Mouse (Mus musculus): Measurements from ENCODE around the gene Hoxa6.

Gene Hoxa6

DNA sequence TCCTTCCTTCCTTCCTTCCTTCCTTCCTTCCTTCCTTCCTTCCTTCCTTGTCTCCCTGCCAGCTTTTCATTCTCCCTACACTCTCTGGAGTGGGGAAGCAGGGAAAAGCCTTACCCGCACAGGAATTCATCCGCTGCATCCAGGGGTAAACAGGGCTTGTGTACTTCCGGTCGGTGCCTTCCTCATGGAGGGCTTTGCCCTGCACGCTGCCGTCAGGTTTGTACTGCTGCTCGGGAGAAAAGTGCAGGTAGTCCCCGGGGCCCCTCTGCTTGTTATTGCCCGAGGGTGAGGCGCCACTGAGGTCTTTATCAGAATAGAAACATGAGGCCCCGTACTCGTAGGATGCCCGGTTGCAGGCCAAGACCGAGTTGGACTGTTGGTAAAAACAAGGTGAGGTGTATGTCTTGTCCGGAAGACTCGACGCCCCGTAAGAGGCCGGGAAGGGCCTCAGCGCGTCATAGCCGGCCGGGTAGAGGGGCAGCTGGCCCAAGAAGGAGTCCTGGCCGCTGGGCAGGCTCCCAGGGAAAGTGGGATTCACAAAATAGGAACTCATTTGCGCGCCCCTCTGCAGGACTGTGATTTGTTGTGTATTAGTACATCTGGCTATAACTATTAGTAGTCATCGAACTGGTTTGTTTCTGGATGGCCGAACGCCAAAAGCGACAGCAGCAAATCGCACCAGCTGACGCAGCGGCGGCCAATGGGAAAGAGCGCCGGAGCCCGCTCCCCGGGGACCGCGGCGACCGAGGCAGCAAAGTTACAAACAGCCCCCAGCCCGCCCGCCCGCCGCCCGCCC is at the start of gene Hoxa6:
Hoxa6 (minus strand) TSS at position 651 of the 796 bp plus-strand sequence.
- no peak for DNase-seq (ENCODE audit: extremely low spot score, low read depth, low spot score)

DNA sequence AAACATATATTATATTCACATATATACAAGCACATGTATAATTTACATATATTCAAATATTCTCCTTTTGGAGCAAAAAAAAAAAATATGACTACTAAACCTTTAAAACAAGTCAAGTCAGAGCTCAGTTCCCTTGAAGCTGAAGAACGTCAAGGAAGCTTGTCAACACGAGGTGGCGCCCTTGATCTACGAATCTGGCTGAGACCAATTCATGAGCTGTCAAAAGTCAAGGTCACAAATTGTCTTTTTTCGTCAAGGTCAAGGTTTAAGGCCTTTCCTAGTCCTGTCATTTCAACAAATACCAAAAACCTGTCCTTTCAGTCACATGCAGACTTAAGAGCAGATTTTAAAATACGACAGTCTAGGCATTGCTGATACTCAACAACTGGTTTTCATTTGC is 48.4 kb upstream of the Hoxa6 start:
- peak; percentile 96 for DNase-seq (ENCODE audit: extremely low spot score, low read depth, low spot score)

DNA sequence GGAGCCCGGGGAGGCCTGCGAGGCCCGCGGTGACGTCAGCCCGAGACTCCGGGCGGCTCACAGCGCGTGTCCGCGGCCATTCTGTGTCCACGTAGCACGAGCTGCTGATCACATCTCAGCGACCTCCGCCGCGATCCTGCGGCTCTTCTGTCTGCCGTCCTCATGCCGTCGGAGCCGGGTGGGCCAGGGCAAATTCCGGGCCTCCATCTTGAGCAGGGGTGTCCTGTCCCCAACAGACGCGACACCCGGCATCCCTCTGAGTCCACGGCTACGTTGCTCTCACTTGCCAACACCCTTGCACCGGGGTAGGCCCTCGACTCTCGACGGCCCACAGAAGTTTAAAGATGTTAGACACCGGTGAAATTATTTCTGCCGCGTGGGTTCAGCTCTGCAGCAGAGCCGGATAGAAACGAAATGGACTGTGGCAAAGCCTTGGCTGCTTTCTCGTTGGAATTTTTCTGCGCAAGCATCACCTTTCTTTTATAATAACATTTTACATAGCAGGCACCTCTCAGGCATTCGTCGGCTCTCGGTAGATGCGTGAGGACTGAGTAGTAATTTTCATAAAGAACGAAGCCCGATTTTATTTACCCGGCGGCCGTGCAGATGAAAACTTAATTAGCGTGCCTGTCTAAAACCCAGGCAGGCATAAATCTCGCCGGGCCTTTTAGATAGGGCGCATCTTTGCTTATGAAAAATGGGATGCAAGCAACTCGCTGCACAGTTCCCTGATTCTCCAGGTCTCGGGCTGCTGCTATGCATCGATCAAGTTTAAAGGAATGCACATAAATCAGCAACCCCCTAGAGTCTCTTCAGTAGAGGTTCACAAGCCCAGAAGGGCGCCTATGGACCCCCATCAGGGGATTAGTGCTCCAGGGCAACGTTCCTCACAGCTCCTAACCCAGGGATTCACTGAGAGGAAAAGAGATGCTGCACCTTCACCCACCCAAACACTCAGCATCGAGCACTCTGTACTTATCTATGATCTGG is 45.3 kb upstream of the Hoxa6 start:
- DNase-seq (ENCODE audit: extremely low spot score, low read depth, low spot score): no peak

DNA sequence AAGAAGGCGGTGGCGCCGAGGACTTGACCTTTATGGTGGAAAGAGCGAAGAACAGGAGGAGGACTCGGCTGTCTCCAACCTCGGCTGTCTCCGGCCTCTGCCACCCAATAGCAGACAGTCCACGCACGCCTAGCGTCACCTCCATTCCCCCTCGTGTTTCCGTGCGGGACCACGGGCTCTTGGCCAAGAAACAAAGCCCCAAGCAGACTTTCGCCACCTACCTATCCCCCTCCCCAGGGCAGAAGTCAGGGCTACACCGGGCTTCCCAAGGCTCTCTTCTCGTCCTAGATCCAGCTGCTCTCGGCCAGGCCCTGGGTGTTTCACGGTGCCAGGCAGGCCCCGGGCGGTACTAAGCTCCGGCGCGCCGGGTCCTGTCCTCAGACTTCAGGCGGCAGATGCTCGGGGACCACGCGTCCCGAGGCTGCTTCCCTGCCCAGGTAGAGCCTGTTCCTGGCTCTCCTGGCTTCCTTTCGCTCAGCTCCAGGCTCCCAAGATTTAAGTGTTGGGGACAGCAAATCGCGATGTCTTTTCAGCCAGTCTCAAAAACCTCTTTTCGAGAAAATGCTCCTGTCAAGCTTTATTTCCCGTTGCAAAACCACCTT is 44.4 kb upstream of the Hoxa6 start:
- DNase-seq (ENCODE audit: extremely low spot score, low read depth, low spot score): no peak

DNA sequence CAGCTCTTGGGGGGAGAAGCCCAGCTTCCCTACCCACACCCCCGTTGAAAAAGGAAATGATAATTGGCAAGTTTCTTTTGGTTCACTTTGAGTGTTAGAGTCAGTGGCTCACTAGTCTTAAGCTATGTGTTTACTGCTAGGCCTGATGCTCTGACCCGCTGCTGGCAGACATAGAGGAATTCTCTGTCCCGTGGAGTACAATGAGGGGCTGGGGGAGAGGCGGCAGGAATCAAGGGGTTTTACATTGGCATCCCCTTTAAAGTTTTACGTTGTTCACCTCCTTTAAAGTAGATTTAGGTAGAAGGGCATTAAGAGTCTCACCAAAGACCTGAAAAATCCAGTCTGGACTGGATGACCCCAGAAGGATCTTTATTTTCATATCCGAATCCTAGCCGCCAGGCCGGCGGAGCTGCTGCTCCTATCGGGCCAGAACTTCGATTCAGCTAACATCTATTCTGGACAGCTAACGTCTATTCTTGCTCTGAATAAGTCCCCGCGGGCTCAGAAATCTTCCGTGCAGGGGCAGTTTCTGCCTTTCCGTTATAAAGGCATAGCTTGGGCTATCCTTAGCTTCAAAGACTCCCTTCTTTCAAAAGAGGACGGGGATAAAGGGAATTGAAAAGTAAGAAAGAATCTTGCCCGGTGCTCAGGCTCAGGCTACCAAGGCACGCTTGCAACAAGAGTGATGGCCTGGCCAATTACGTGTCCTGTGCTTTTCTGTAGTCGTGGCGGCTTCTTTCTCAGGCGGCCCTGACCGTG is 43.7 kb upstream of the Hoxa6 start:
- DNase-seq (ENCODE audit: extremely low spot score, low read depth, low spot score): no peak

DNA sequence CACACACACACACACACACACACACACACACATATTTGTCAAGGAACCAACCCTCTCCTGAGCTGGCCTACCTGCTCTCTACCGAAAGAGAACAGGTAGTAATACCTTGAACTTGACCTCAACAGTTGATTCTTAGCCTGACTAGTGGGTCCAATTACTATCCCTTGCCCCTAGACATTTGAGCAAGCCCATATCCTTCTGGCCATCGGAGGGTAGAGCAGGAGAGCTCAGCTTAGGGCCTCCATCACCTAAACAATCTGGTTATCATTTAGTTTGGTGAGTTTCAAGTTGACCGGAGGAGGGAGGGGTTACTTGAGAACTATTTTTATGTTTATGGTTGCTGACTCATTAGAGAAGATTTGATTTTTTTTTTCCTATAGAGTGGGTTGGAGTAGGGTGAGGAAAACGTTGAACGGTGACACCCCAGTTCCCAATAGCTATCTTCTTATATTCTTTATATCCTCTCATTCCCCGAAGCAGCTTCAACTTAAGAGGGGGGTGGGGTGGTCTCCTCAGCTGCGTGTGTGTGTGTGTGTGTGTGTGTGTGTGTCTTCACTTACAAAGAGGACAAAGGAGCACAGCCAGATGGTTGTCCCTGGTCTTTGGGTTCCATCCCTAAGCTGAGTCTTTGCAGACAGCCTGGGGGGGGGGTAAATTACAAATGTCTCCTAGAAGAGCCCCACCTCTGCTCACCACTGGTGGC is 42.8 kb upstream of the Hoxa6 start:
- no peak for DNase-seq (ENCODE audit: extremely low spot score, low read depth, low spot score)

DNA sequence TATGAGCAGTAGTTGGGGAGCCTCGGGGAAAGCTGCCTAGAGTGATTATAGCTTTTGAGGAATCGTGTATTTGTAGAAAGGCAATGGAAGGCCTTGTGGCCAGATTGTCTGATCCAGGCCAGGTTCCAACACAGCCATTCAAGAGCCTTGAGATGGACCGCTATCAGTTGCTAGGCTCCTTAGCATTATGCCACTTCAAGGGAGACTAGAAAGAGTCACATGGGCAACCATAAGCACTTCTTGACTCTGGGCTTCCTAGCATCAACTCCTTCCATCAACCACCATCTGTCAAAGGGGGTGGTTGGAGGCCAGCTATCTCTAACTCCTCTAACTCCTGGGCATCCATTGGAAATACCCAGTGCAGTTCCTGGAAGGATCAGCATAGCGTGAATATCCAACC is 41.3 kb upstream of the Hoxa6 start:
- DNase-seq (ENCODE audit: extremely low spot score, low read depth, low spot score): no peak

DNA sequence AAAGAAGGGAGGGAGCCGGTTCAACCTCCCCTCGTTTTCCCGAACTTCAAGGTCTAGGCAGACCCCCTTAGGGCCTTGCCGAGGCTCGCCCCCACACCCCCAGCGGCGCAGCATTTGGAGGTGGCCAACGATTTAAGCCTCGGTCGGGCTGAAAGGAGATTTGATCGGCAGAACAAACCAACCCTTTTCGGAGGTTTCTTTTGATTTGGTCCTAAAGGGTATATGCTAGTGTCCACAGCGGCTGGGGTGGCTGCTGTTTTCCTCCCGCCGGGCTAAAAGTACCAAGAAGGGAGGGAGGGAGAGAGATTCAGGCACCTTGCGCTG is 40.9 kb upstream of the Hoxa6 start:
- DNase-seq (ENCODE audit: extremely low spot score, low read depth, low spot score): no peak

DNA sequence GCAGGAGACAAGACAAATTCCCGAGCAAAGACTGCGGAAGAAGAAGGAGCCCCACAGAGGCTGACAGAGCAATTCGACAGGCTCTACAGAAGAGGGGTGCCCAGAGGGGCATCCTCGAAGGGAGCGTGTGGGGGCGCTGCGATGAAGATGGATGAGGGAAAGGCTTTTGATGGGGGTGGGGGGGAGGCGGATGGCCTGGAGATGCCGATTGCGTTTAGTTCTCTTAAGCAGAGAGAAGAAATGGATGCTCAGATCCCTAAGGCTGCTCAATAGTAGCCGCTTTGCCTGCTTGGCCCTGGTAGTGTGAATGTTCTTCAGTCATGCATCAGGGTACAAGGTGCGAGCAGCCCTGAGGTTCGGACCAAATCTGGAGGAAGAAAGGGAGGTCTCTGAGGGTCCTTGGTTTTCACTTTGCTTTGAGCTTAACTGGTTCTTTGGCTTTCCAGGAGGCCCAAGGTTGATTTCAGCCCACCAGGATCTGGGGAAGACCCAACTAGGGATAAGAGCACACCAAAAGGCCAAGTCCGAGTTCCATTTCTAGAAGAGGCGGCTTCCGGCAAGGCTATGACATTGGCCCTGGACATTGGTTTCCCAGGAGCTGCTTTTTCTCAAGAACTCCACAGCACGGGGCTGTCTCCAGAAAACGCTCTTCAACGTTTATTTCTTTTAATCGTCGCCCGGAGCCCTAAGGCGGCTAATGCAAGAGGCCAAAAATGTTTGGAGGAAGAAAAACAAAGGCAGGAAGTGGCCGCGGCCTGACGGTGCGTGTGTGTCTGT is 40.3 kb upstream of the Hoxa6 start:
- DNase-seq (ENCODE audit: extremely low spot score, low read depth, low spot score): no peak

DNA sequence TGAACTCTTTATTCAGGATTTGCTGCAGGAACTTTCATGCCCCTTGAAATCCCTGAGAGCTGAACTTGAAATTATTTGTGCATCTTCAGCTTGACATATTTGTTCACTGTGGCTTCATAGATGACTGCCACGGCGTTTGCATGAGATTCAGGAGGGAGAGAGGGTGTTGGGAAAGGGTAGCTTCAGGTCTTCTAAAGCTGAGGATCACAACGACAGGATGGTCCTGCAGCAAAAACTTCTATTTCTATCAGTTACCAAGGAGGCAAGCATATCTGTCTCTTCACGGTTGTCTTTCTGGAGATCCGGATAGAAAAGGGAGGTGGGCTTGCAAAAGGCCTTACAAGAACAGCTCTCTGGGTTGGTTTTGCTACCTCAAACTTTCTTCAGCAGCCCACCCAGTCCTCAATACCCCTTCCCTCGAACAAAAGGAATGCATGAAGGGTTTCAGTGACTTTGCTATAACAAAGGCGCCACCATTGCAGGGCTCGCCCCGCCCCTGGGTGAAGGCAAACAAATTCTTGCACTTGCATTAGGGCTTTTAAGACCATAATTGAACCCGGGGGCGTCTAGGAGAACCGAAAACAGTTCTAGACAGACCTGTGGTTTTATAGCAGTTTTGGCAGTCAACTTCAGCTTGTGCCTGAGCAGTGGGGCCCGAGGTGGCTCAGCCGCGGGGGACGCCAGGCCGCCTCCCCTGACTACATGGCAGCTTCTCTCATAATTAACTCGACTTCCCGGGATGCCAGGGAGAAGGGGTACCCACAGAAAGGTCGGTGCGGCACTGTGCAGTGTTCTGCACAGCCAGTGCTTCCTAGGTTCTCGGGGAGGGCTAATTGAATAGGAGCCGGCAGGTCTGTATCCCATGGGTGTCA is 39.5 kb upstream of the Hoxa6 start:
- no peak for DNase-seq (ENCODE audit: extremely low spot score, low read depth, low spot score)

DNA sequence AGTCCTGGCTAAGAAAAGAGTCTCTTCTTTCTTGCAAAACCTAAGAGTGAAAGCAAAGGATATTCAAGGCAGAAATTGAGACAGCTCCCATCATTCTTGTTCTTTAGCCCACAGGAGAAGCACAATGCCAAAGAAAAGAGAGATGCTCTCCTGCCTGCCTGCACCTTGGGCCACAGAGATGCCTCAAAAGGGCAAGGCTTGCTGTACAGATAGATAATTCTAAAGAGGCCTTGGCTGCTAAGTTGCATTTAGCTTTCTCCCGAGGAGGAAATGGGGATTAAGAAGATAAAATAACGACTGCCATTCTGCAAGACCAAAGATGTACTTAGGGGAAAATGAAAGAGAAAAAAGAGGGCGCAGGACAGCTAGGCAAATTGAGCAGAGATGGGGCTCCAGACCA is 38.4 kb upstream of the Hoxa6 start:
- no peak for DNase-seq (ENCODE audit: extremely low spot score, low read depth, low spot score)

DNA sequence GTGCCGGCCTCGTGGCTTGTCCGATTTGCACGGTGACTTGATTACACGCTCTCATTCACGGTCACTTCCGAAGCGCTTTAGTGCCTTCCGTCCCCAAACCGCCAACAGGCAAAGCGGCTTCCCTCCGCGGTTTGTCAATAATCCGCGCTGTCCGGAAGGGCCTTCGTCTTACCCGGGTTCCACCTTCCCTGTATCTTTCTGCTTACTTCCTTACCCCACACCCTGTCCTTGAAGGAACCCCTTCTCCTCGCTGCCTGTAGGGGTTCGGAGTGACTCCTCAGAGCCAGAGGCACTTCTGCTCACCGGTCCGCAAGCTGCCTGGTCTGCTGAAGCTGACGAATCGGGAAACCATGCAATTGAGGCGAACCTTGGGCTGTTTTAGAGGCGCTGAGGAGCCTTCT is 37.9 kb upstream of the Hoxa6 start:
- no peak for DNase-seq (ENCODE audit: extremely low spot score, low read depth, low spot score)

DNA sequence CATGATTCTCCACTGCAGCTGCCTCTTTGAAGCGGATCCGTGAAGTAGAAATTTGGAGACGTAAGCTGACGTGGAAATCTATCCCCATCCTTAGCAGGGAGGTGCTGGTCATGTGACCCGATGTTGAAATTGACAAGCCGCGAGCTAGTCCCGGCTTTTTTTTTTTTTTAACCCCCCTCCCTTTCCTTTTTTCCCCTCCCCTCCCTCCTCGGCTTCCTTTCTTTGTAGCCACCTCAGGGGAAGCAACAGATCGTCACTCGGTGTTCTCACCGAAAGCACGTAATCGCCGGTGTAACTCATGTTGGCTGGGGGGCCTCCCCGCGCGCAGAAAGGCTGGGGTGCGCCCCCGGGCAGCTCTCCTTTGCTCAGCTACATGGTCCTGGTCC is 37.2 kb upstream of the Hoxa6 start, which contains the start of gene Hoxa11:
Hoxa11 (minus strand) TSS at position 54 of the 386 bp plus-strand sequence.
- DNase-seq (ENCODE audit: extremely low spot score, low read depth, low spot score): no peak

DNA sequence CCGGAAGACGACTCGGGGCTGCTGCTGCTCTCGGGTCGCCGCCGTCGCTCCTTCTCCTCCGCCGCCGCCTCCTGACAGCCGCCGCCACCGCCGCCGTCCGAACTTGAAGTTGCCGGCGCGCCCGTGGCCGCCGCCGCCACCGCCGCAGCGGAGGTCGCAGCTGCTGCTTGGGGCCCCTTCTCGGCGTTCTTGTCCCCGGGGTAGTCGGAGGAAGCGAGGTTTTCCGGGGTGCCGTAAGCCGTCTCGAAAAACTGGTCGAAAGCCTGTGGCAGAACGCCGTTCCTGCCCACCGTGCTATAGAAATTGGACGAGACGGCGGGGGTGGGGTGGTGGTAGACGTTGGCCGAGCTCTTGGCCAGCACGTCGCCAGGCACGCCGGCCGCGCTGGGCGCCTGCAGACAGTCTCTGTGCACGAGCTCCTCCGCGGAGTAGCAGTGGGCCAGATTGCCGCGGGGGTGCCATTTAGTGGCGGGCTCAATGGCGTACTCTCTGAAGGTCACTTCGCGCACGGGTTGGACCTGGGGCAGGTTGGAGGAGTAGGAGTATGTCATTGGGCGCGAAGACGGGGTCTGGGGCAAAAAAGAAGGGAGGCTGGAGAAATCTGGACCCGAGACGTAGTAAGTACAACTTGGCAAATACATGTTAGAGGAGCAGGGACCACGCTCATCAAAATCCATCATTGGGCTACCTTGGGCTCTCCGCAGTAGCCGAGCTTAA is 36.7 kb upstream of the Hoxa6 start:
- DNase-seq (ENCODE audit: extremely low spot score, low read depth, low spot score): no peak

DNA sequence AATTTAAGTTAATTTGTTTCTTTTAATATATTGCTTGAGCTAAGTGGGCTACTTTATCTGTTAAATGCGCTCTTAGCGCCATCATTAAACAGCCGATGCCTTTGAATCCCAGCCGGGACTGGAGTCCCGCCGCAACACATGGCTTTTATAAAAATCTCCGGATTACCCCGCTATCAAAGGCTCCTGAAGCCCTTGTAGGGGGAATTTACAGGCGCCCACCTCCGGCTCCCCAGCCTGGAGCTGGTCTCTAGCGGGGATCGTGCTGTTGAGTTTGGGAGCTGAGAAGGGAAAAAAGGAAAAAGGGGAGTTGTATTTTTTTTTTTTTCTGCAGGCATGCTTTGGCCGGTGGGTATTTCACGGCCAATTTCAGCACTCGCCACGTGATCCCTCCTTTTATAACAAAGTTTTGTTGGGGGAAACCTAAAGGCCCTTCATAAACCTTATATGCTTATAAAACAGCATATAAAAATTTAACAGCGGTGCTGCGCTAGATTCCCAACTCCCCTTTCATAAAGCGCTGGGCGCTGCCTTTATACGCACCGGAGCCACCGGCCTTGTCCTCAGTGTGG is 36.0 kb upstream of the Hoxa6 start:
- DNase-seq (ENCODE audit: extremely low spot score, low read depth, low spot score): no peak

DNA sequence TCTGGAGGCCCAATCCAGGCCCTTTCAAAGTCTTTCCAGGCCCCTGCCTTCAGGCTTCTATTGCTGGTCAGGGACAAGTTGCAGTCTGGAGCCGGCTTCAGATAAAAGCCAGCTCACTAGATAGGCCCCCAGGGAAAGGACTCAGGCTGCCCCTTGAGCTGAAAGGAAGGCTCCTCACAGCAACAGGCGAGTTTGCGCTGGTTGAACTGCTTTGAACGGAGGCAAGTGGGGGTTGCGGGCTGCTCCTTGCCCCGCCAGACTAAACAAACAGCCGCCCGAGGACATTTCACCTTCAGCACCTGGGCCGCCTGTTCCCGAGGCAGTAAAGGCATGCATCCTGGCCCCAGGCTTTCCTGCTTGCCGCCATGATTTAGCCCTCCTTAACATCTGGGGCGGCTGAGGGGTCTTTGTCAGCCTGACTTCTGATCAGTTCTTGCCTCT is 35.2 kb upstream of the Hoxa6 start:
- DNase-seq (ENCODE audit: extremely low spot score, low read depth, low spot score): no peak

DNA sequence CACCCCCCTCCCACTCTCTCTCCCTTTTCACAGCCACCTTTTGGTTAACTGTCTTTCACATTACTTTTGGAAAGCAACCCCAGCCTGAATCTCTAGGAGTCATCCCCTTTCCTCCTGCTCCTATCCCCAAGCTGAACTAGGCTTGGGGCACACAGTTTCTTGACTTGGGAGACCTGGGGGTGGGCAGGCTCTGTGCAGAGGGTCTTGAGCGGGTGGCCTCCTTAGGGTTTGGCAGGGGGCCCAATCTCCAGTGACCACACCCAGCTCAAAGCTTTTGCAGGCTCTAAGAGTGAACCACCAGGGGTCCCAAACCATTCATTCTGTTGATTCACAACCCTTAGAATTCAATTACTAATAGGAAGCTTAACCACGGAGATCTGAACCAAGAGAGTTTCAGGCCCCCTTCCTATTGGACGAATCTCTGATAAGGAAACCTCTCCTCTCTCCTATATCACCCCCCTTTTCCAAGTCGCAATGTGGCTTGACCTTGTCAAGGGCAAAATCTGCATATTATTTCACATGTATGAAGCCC is 34.3 kb upstream of the Hoxa6 start:
- DNase-seq (ENCODE audit: extremely low spot score, low read depth, low spot score): no peak
